Mouse (Mus musculus) left cerebral cortex, adult 11 months (tissue): ENCODE measurements around the gene Chmp2a.

Experiments
- DNase-seq: peaks from one replicate; pipeline ENCODE4 v3.0.0; 2022; ENCODE audit warnings: low spot score

Gene Chmp2a

GRCm38 (mm10) chr7:13033451-13034147 is 1.0 kb downstream of the Chmp2a start:
- DNase-seq: no peak

- DNase-seq: no peak
Measured at GRCm38 (mm10) chr7:13032541-13032940, 2.1 kb downstream of the Chmp2a start.

GRCm38 (mm10) chr7:13031983-13032382 is 2.6 kb downstream of the Chmp2a start:
- no peak for DNase-seq

- no peak for DNase-seq
Measured at GRCm38 (mm10) chr7:13031069-13031468, 3.5 kb downstream of the Chmp2a start.

GRCm38 (mm10) chr7:13028986-13029385 is 5.6 kb downstream of the Chmp2a start:
- no peak for DNase-seq

GRCm38 (mm10) chr7:13025511-13026112 is 9.0 kb downstream of the Chmp2a start:
- DNase-seq: no peak

- DNase-seq: no peak
Measured at GRCm38 (mm10) chr7:13024805-13025204, 9.8 kb downstream of the Chmp2a start.

- DNase-seq: peak; percentile 92
Measured at GRCm38 (mm10) chr7:13023928-13024731, 10.5 kb downstream of the Chmp2a start.

GRCm38 (mm10) chr7:13022773-13023535 is 11.7 kb downstream of the Chmp2a start:
- DNase-seq: no peak

- DNase-seq: no peak
Measured at GRCm38 (mm10) chr7:13015217-13015616, 19.4 kb downstream of the Chmp2a start.

- DNase-seq: no peak
Measured at GRCm38 (mm10) chr7:13014275-13014839, 20.2 kb downstream of the Chmp2a start.

GRCm38 (mm10) chr7:13013671-13014070 is 20.9 kb downstream of the Chmp2a start:
- no peak for DNase-seq

- no peak for DNase-seq
Measured at GRCm38 (mm10) chr7:13010005-13010908, 24.4 kb downstream of the Chmp2a start, which contains the start of gene Zbtb45. TSS of gene Zbtb45 (minus strand) at chr7:13010034.

- DNase-seq: peak; percentile 91
Measured at GRCm38 (mm10) chr7:13009143-13010004, 25.2 kb downstream of the Chmp2a start.

GRCm38 (mm10) chr7:13007341-13008092 is 27.1 kb downstream of the Chmp2a start:
- no peak for DNase-seq

GRCm38 (mm10) chr7:13006531-13006930 is 28.1 kb downstream of the Chmp2a start:
- no peak for DNase-seq

- no peak for DNase-seq
Measured at GRCm38 (mm10) chr7:13006011-13006410, 28.6 kb downstream of the Chmp2a start.

GRCm38 (mm10) chr7:13003380-13003779 is 31.2 kb downstream of the Chmp2a start:
- DNase-seq: no peak

- no peak for DNase-seq
Measured at GRCm38 (mm10) chr7:13001584-13001983, 33.0 kb downstream of the Chmp2a start.
